Mouse (Mus musculus) stomach, embryonic 16.5 days (tissue): ENCODE results near the gene Rgs7bp. TPM values are rescaled to one million over a fixed set of nuclear protein-coding genes. Genes with fewer than 3 reads are reported as not detected.
"Not testable (repeated sequence)": the region's sequence is repeated elsewhere in the genome, so short reads cannot be mapped to it uniquely, and the experiment has no call there.

Source experiments
- ATAC-seq: fragments of 200-750 bp; cut with Nextera tagmentation; 2 replicates; pipeline ENCODE4 v1.8.0; 2017; ENCODE audit warnings: moderate number of reproducible peaks, moderate TSS enrichment; ENCODE audit not compliant: insufficient read depth, low FRiP score
- H3K27ac ChIP-seq: fragments of 300-500 bp; sonication (generic); 2 replicates; pipeline ENCODE4 v1.5.1; 2014; ENCODE audit warnings: low read length
- H3K27me3 ChIP-seq: fragments of 300-500 bp; sonication (generic); 2 replicates; pipeline ENCODE4 v1.6.1; 2014; ENCODE audit warnings: low read length, control low read depth, mixed read lengths; ENCODE audit not compliant: control insufficient read depth, insufficient read depth
- H3K36me3 ChIP-seq: fragments of 300-500 bp; sonication (generic); 2 replicates; pipeline ENCODE4 v1.6.1; 2014; ENCODE audit warnings: low read length; ENCODE audit not compliant: control insufficient read depth, insufficient read depth
- H3K4me1 ChIP-seq: fragments of 300-500 bp; sonication (generic); 2 replicates; pipeline ENCODE4 v1.6.1; 2014; ENCODE audit warnings: low read length, control low read depth, mixed read lengths; ENCODE audit not compliant: control insufficient read depth, insufficient read depth
- H3K4me2 ChIP-seq: fragments of 300-500 bp; sonication (generic); 2 replicates; pipeline ENCODE4 v1.6.1; 2014; ENCODE audit warnings: low read depth, low read length, mixed read lengths
- H3K4me3 ChIP-seq: fragments of 300-500 bp; sonication (generic); replicated peaks from 2 replicates; pipeline ENCODE4 v1.5.1; 2014; ENCODE audit warnings: mild to moderate bottlenecking, low read length
- H3K9ac ChIP-seq: fragments of 300-500 bp; sonication (generic); 2 replicates; pipeline ENCODE4 v1.6.1; 2014; ENCODE audit warnings: low read length
- H3K9me3 ChIP-seq: fragments of 300-500 bp; sonication (generic); replicated peaks from 2 replicates; pipeline ENCODE4 v1.6.1; 2016; ENCODE audit warnings: low read length, control low read depth; ENCODE audit not compliant: control insufficient read depth
- WGBS: fragments of 180-500 bp; shearing (Covaris S2); extraction: QIAGEN DNeasy Blood & Tissue Kit; methylation state at CpG from one replicate; pipeline ENCODE4 v1.1.7; 2014; 5-methylcytosine and 5-hydroxymethylcytosine counted together
- polyA plus RNA-seq: library from polyadenylated mRNA; unstranded; fragments of >200 nt; fragmentation: Nextera tagmentation; extraction: Ambion mirVana; gene quantifications from 2 replicates; pipeline ENCODE4 v1.2.1, GENCODE M21; 2015

Gene Rgs7bp
- polyA plus RNA-seq, 1 experiment from 2014 or later: 1.9 TPM

GRCm38 (mm10) chr13:104931635-104932532 is 122.8 kb downstream of the Rgs7bp start:
- Histone ChIP-seq H3K27me3 (no peaks in the 10 kb centered on the region), H3K9me3 (no peaks in the 10 kb centered on the region), H3K4me1 (no peaks in the 10 kb centered on the region), H3K36me3 (no peaks in the 10 kb centered on the region), H3K4me2 (no peak overlapping the region), H3K9ac (no peak overlapping the region), H3K27ac (no peak overlapping the region), H3K4me3 (no peak overlapping the region)
- WGBS: 66% methylated on average over 6 of the region's 6 CpGs
- ATAC-seq: no peak

- H3K4me2 ChIP-seq: no peak overlapping the region
- H3K9me3 ChIP-seq: no peaks in the 10 kb centered on the region
- H3K27me3 ChIP-seq: no peaks in the 10 kb centered on the region
- no peaks in the 10 kb centered on the region for H3K4me1 ChIP-seq
- no peak overlapping the region for H3K9ac ChIP-seq
- H3K27ac ChIP-seq: no peak overlapping the region
- WGBS: 69% methylated on average over 3 of the region's 3 CpGs
- no peak overlapping the region for H3K4me3 ChIP-seq
- ATAC-seq: no peak
- no peaks in the 10 kb centered on the region for H3K36me3 ChIP-seq
Observed at GRCm38 (mm10) chr13:104930814-104931213, 123.9 kb downstream of the Rgs7bp start.

- WGBS: 78% methylated on average over 16 of the region's 16 CpGs
Observed at GRCm38 (mm10) chr13:104918663-104919062, 136.1 kb downstream of the Rgs7bp start.

GRCm38 (mm10) chr13:104916771-104917170 is 138.0 kb downstream of the Rgs7bp start:
- 79% methylated on average over 6 of the region's 6 CpGs for WGBS
- not testable (repeated sequence) for ATAC-seq, H3K4me3 ChIP-seq

More at GRCm38 (mm10) chr13:104918663-104919062, 136.1 kb downstream of the Rgs7bp start:
- Histone ChIP-seq H3K27me3 (no peaks in the 10 kb centered on the region), H3K27ac (no peak overlapping the region), H3K4me2 (no peak overlapping the region), H3K4me1 (no peaks in the 10 kb centered on the region), H3K9me3 (no peaks in the 10 kb centered on the region), H3K4me3 (no peak overlapping the region), H3K36me3 (no peaks in the 10 kb centered on the region), H3K9ac (no peak overlapping the region)
- no peak for ATAC-seq

GRCm38 (mm10) chr13:104916106-104916505 is 138.6 kb downstream of the Rgs7bp start:
- no peak overlapping the region for H3K4me2 ChIP-seq
- WGBS: 91% methylated on average over 2 of the region's 2 CpGs
- no peaks in the 10 kb centered on the region for H3K36me3 ChIP-seq
- no peak overlapping the region for H3K4me3 ChIP-seq
- H3K9me3 ChIP-seq: no peaks in the 10 kb centered on the region
- no peak overlapping the region for H3K9ac ChIP-seq
- no peaks in the 10 kb centered on the region for H3K4me1 ChIP-seq
- H3K27me3 ChIP-seq: no peaks in the 10 kb centered on the region
- no peak for ATAC-seq
- no peak overlapping the region for H3K27ac ChIP-seq

More at GRCm38 (mm10) chr13:104916771-104917170, 138.0 kb downstream of the Rgs7bp start:
- H3K9ac ChIP-seq, H3K36me3 ChIP-seq, H3K4me2 ChIP-seq, H3K4me1 ChIP-seq, H3K9me3 ChIP-seq, H3K27me3 ChIP-seq, H3K27ac ChIP-seq: not testable (repeated sequence)

- H3K4me1 ChIP-seq: no peaks in the 10 kb centered on the region
- no peak overlapping the region for H3K4me2 ChIP-seq
- no peak overlapping the region for H3K4me3 ChIP-seq
- H3K27ac ChIP-seq: no peak overlapping the region
- H3K27me3 ChIP-seq: no peaks in the 10 kb centered on the region
- H3K36me3 ChIP-seq: no peaks in the 10 kb centered on the region
- H3K9me3 ChIP-seq: no peaks in the 10 kb centered on the region
- 82% methylated on average over 17 of the region's 17 CpGs for WGBS
- no peak overlapping the region for H3K9ac ChIP-seq
- ATAC-seq: no peak
Observed at GRCm38 (mm10) chr13:104914288-104914895, 140.3 kb downstream of the Rgs7bp start.

GRCm38 (mm10) chr13:104911626-104912025 is 143.1 kb downstream of the Rgs7bp start:
- H3K36me3 ChIP-seq, ATAC-seq, H3K9ac ChIP-seq, H3K4me1 ChIP-seq, H3K9me3 ChIP-seq, H3K4me3 ChIP-seq, H3K4me2 ChIP-seq, H3K27me3 ChIP-seq, H3K27ac ChIP-seq: not testable (repeated sequence)
- 81% methylated on average over 5 of the region's 5 CpGs for WGBS

GRCm38 (mm10) chr13:104911006-104911405 is 143.7 kb downstream of the Rgs7bp start:
- H3K36me3 ChIP-seq, H3K27ac ChIP-seq, H3K9me3 ChIP-seq, H3K27me3 ChIP-seq, H3K9ac ChIP-seq, H3K4me2 ChIP-seq, ATAC-seq, H3K4me1 ChIP-seq, H3K4me3 ChIP-seq: not testable (repeated sequence)
- 93% methylated on average over 1 of the region's 1 CpGs for WGBS

- WGBS: 56% methylated on average over 7 of the region's 7 CpGs
Observed at GRCm38 (mm10) chr13:104908691-104909090, 146.0 kb downstream of the Rgs7bp start.

More at GRCm38 (mm10) chr13:104908691-104909090, 146.0 kb downstream of the Rgs7bp start:
- Histone ChIP-seq H3K36me3 (no peaks in the 10 kb centered on the region), H3K9me3 (no peaks in the 10 kb centered on the region), H3K4me2 (no peak overlapping the region), H3K4me1 (no peaks in the 10 kb centered on the region), H3K4me3 (no peak overlapping the region), H3K27me3 (no peaks in the 10 kb centered on the region), H3K27ac (no peak overlapping the region), H3K9ac (no peak overlapping the region)
- no peak for ATAC-seq
